Mouse (Mus musculus) midbrain, embryonic 10.5 days (tissue): ENCODE measurements around the gene Gm20911. TPM values are rescaled to one million over a fixed set of nuclear protein-coding genes. Genes with fewer than 3 reads are reported as not detected.
"Not testable (repeated sequence)": the region's sequence is repeated elsewhere in the genome, so short reads cannot be mapped to it uniquely, and the experiment has no call there.

Experiments
- DNase-seq: peaks from one replicate; pipeline ENCODE4 v3.0.0-alpha.2; 2017; ENCODE audit warnings: low spot score
- H3K27ac ChIP-seq: fragments of 300-500 bp; sonication (generic); replicated peaks from 2 replicates; pipeline ENCODE4 v1.5.1; 2016; ENCODE audit warnings: mild to moderate bottlenecking
- H3K27me3 ChIP-seq: fragments of 300-500 bp; sonication (generic); 2 replicates; pipeline ENCODE4 v1.6.1; 2016; ENCODE audit warnings: low read depth, mild to moderate bottlenecking; ENCODE audit not compliant: poor library complexity, severe bottlenecking
- H3K36me3 ChIP-seq: fragments of 300-500 bp; sonication (generic); 2 replicates; pipeline ENCODE4 v1.6.1; 2016; ENCODE audit warnings: mild to moderate bottlenecking, moderate library complexity
- H3K4me1 ChIP-seq: fragments of 300-500 bp; sonication (generic); 2 replicates; pipeline ENCODE4 v1.6.1; 2016
- H3K4me3 ChIP-seq: fragments of 300-500 bp; sonication (generic); 2 replicates; pipeline ENCODE4 v1.5.1; 2016; ENCODE audit warnings: mild to moderate bottlenecking, moderate library complexity
- H3K9me3 ChIP-seq: fragments of 300-500 bp; sonication (generic); replicated peaks from 2 replicates; pipeline ENCODE4 v1.6.1; 2016; ENCODE audit warnings: mild to moderate bottlenecking
- WGBS: fragments of 180-500 bp; shearing (Covaris S2); methylation state at CpG from one replicate; pipeline ENCODE4 v1.1.7; 2016; 5-methylcytosine and 5-hydroxymethylcytosine counted together
- polyA plus RNA-seq: library from polyadenylated mRNA; unstranded; fragments of >200 nt; fragmentation: Nextera tagmentation; extraction: Ambion mirVana; gene quantifications from 2 replicates; pipeline ENCODE4 v1.2.1, GENCODE M21; 2016

Gm20911 gene
- not detected in 2 replicates for polyA plus RNA-seq

DNA sequence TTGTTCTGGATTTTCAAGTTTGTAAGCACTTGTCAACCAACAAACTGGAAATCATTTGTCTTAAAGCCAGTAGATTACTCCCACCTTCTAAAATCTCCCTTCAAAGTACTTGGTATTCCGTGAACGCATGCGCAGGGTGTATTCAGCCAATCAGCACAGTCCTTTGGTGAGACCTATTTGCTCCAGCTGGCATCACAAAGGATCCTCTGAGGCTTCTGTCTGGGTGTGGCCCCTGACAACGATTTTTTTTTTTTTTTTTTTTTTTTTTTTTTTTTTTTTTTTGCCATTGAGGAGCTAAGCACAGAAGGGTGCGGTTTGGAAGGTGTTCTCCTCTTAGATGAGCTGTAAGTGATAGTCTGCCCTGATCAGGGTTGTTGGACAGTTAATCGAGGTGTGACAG is at the start of gene Gm20911:
Gene Gm20911, plus strand, starts transcription at position 301 of the 400 bp plus-strand sequence.
- H3K27me3 ChIP-seq, H3K36me3 ChIP-seq, H3K4me1 ChIP-seq, H3K27ac ChIP-seq, H3K9me3 ChIP-seq, DNase-seq, H3K4me3 ChIP-seq: not testable (repeated sequence)
- WGBS, result no CpG with 5 or more reads among the region's 6 CpGs
